In the genomic region with DNA sequence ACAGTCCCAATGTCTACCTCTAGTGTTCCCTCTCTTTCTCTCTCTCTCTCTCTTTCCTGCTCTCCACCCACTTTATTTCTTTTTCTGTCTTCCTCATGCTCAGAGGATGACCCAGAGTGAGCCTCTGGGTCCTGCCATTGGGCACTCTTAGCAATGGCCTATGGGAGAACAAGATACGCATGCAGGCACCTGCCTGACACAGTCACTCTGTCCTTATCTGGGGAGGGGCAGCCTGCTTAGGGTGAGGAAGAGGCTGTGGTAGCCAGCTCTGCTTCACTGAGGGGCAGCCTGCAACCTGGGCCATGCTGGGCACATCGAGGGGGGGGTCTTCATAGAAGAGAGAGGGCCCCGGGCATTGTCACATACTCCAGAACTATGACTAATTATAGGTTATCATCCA, we compare ENCODE assay signal across 22 mouse cellular contexts. TPM values are rescaled to one million over a fixed set of nuclear protein-coding genes. Genes with fewer than 3 reads are reported as not detected.
DNase-seq lines count a peak whose midpoint lies in the region; ATAC-seq and TF ChIP-seq lines count a peak whose summit lies in the region.
"Had no signal": no experiment of that assay in that cellular context is flagged by ENCODE, and none has a peak within 500 bp of the region (broad histone marks: within the 10 kb centered on the region; RNA-seq: fewer than 3 reads in every experiment).

No protein-coding gene starts in this region.

- 75% methylated on average over 3 of the region's 3 CpGs for WGBS in heart, embryonic 12.5 days
- 79% methylated on average over 3 of the region's 3 CpGs for WGBS in lung, embryonic 16.5 days
- WGBS in intestine, embryonic 16.5 days = 74% methylated on average over 3 of the region's 3 CpGs
- WGBS in small intestine, adult 2 months = 71% methylated on average over 3 of the region's 3 CpGs

- TF ChIP-seq POLR2A in small intestine, adult 2 months (IDR thresholded peaks at IDR 0.05; ENCODE audit: low read depth, low read length) = no peak

- no peak for DNase-seq in heart, adult 9 months (ENCODE audit: low spot score in 2 of 2)
- DNase-seq in lung, postnatal 36 days = no peak
- no peak for DNase-seq in adrenal gland, postnatal 14 days
- no peak for DNase-seq in frontal cortex, adult 2 months (ENCODE audit: extremely low spot score in 1 of 2, low spot score in 1 of 2)
- DNase-seq: B cell, adult 2 months; cerebellum, adult 8-10 months; thymus, postnatal 14 days had no signal

- H3K9ac ChIP-seq in heart, embryonic 12.5 days = 0 out of 2 replicates have a peak overlapping the region, but pooled peaks have one; percentile 56
- H3K9ac ChIP-seq in lung, embryonic 16.5 days (ENCODE audit: low read length) = no peak overlapping the region
- H3K9ac ChIP-seq in intestine, embryonic 16.5 days (ENCODE audit: low read depth, low read length) = peak overlapping the region; percentile 58; the same call in 1 of the 2 replicates
- H3K9ac ChIP-seq: lung, embryonic 14.5 days; neural tube, embryonic 12.5 days had no signal

- no peak overlapping the region for H3K4me3 ChIP-seq in heart, embryonic 12.5 days
- no peak overlapping the region for H3K4me3 ChIP-seq in lung, embryonic 16.5 days (ENCODE audit: low read length)
- H3K4me3 ChIP-seq in intestine, embryonic 16.5 days (ENCODE audit: low read length) = no peak overlapping the region
- H3K4me3 ChIP-seq in small intestine, adult 2 months (ENCODE audit: low read depth, low read length) = no peak overlapping the region
- H3K4me3 ChIP-seq: embryonic facial prominence, embryonic 13.5 days; hindbrain, embryonic 10.5 days; limb, embryonic 10.5 days; megakaryocyte, embryonic 14.5 days; neural tube, embryonic 12.5 days had no signal

- H3K27me3 ChIP-seq in heart, embryonic 12.5 days (replicated peaks) = no peaks in the 10 kb centered on the region
- H3K27me3 ChIP-seq in lung, embryonic 16.5 days (ENCODE audit: control insufficient read depth, insufficient read depth, low read depth, low read length) = no peaks in the 10 kb centered on the region
- no peaks in the 10 kb centered on the region for H3K27me3 ChIP-seq in intestine, embryonic 16.5 days (replicated peaks; ENCODE audit: control insufficient read depth, insufficient read depth, low read length)
- H3K27me3 ChIP-seq in small intestine, adult 2 months (ENCODE audit: control insufficient read depth, insufficient read depth, low read length) = no peaks in the 10 kb centered on the region
- H3K27me3 ChIP-seq: embryonic facial prominence, embryonic 13.5 days; neural tube, embryonic 12.5 days; Patski had no signal

- TF ChIP-seq CTCF in small intestine, adult 2 months (IDR thresholded peaks at IDR 0.05; ENCODE audit: extremely low read depth, insufficient read length, insufficient replicate concordance, low read depth, low read length) = no peak

- peaks cover 10% of the 10 kb centered on the region; the same call in 1 of the 2 replicates for H3K9me3 ChIP-seq in heart, embryonic 12.5 days (replicated peaks)
- peaks cover 7% of the 10 kb centered on the region; the same call in 1 of the 2 replicates for H3K9me3 ChIP-seq in lung, embryonic 16.5 days (ENCODE audit: control insufficient read depth, low read length)
- H3K9me3 ChIP-seq in intestine, embryonic 16.5 days (ENCODE audit: control insufficient read depth, low read length) = no peaks in the 10 kb centered on the region
- H3K9me3 ChIP-seq: embryonic facial prominence, embryonic 13.5 days; limb, embryonic 10.5 days; neural tube, embryonic 12.5 days had no signal

- H3K36me3 ChIP-seq in heart, embryonic 12.5 days = peaks cover 19% of the 10 kb centered on the region
- no peaks in the 10 kb centered on the region for H3K36me3 ChIP-seq in lung, embryonic 16.5 days (ENCODE audit: control insufficient read depth, insufficient read depth, low read length)
- 0 out of 2 replicates have a peak, but pooled peaks cover 3% of the 10 kb centered on the region for H3K36me3 ChIP-seq in intestine, embryonic 16.5 days (ENCODE audit: control insufficient read depth, insufficient read depth, low read length)
- peaks cover 3% of the 10 kb centered on the region; the same call in 1 of the 2 replicates for H3K36me3 ChIP-seq in small intestine, adult 2 months (ENCODE audit: control insufficient read depth, insufficient read depth, low read length)
- H3K36me3 ChIP-seq: embryonic facial prominence, embryonic 13.5 days; hindbrain, embryonic 10.5 days; limb, embryonic 10.5 days; neural tube, embryonic 12.5 days had no signal

- H3K27ac ChIP-seq in heart, embryonic 12.5 days (ENCODE audit: poor library complexity, severe bottlenecking) = peak overlapping the region; percentile 69
- peak overlapping the region; percentile 25; the same call in 1 of the 2 replicates for H3K27ac ChIP-seq in lung, embryonic 16.5 days (ENCODE audit: low read length)
- peak overlapping the region; percentile 97 for H3K27ac ChIP-seq in intestine, embryonic 16.5 days (ENCODE audit: low read length)
- H3K27ac ChIP-seq in small intestine, adult 2 months (ENCODE audit: insufficient read depth, low read depth, low read length) = peak overlapping the region; percentile 24
- H3K27ac ChIP-seq: limb, embryonic 10.5 days; neural tube, embryonic 12.5 days had no signal

- ATAC-seq in heart, embryonic 12.5 days (ENCODE audit: insufficient number of reproducible peaks, low FRiP score) = no peak
- no peak for ATAC-seq in lung, embryonic 16.5 days (ENCODE audit: low read depth)
- peak; percentile 27 for ATAC-seq in intestine, embryonic 16.5 days
- ATAC-seq: activated CD4-positive, CD25-positive, alpha-beta regulatory T cell, adult 4 months; Patski had no signal

- no peak overlapping the region for H3K4me2 ChIP-seq in heart, embryonic 12.5 days
- H3K4me2 ChIP-seq in lung, embryonic 16.5 days (ENCODE audit: low read depth, low read length) = no peak overlapping the region
- H3K4me2 ChIP-seq in intestine, embryonic 16.5 days (ENCODE audit: low read depth, low read length) = peak overlapping the region; percentile 18; the same call in 1 of the 2 replicates
- H3K4me2 ChIP-seq: embryonic facial prominence, embryonic 13.5 days; lung, embryonic 14.5 days; neural tube, embryonic 12.5 days had no signal

- peaks cover 41% of the 10 kb centered on the region for H3K4me1 ChIP-seq in heart, embryonic 12.5 days (replicated peaks)
- peaks cover 20% of the 10 kb centered on the region for H3K4me1 ChIP-seq in lung, embryonic 16.5 days (replicated peaks; ENCODE audit: control insufficient read depth, insufficient read depth, low read length)
- H3K4me1 ChIP-seq in intestine, embryonic 16.5 days (ENCODE audit: control insufficient read depth, insufficient read depth, low read length) = peaks cover 29% of the 10 kb centered on the region
- H3K4me1 ChIP-seq in small intestine, adult 2 months (ENCODE audit: control insufficient read depth, insufficient read depth, insufficient read length, low read length) = peaks cover 17% of the 10 kb centered on the region
- H3K4me1 ChIP-seq: neural tube, embryonic 12.5 days had no signal

RNA-seq across cellular contexts. Expression of a gene that starts 12.8 kb away (rescaled TPM):
- polyA plus RNA-seq in heart, embryonic 12.5 days (2016; fragmentation: Nextera tagmentation; extraction: Ambion mirVana) = 22.7 and 24.5 TPM in 2 replicates
- polyA plus RNA-seq in lung, embryonic 16.5 days (2015; fragmentation: Nextera tagmentation; extraction: Ambion mirVana) = 13.1 and 13.7 TPM in 2 replicates
- 30.7 and 37.8 TPM in 2 replicates for polyA plus RNA-seq in intestine, embryonic 16.5 days (2015; fragmentation: Nextera tagmentation; extraction: Ambion mirVana)
- polyA plus RNA-seq in small intestine, adult 2 months (2012; rRNA removed) = 27.5 and 60.3 TPM in 2 replicates
- 18.9 and 22.3 TPM in 2 replicates for total RNA-seq in adrenal gland, postnatal 14 days (2021)
- 9.5 and 9.9 TPM in 2 replicates for polyA plus RNA-seq in frontal cortex, adult 2 months (2012; rRNA removed)

RNA-seq across cellular contexts. Expression of a gene that starts 23.0 kb away (rescaled TPM):
- not detected in 2 replicates for polyA plus RNA-seq in heart, embryonic 12.5 days (2016; fragmentation: Nextera tagmentation; extraction: Ambion mirVana)
- 22.5 and 26.8 TPM in 2 replicates for polyA plus RNA-seq in lung, embryonic 16.5 days (2015; fragmentation: Nextera tagmentation; extraction: Ambion mirVana)
- polyA plus RNA-seq in intestine, embryonic 16.5 days (2015; fragmentation: Nextera tagmentation; extraction: Ambion mirVana) = 0.28 and 0.68 TPM in 2 replicates
- polyA plus RNA-seq in small intestine, adult 2 months (2012; rRNA removed) = 12.3 and 443 TPM in 2 replicates
- total RNA-seq in adrenal gland, postnatal 14 days (2021) = not detected in 2 replicates
- polyA plus RNA-seq in frontal cortex, adult 2 months (2012; rRNA removed) = not detected in 2 replicates
- total RNA-seq: adrenal gland, postnatal 36 days; gastrocnemius, postnatal 25 days; monocyte, adult 5-6 weeks had no signal
- polyA plus RNA-seq: activated CD4-positive, CD25-positive, alpha-beta regulatory T cell, adult 4 months; embryonic facial prominence, embryonic 13.5 days; hindbrain, embryonic 10.5 days; limb, embryonic 10.5 days; neural tube, embryonic 12.5 days; Patski had no signal

RNA-seq across cellular contexts. Expression of a gene that starts 55.1 kb away (rescaled TPM):
- 0.56 TPM in 1 of 2 replicates, not detected in the other for polyA plus RNA-seq in heart, embryonic 12.5 days (2016; fragmentation: Nextera tagmentation; extraction: Ambion mirVana)
- 0.69 and 0.88 TPM in 2 replicates for polyA plus RNA-seq in lung, embryonic 16.5 days (2015; fragmentation: Nextera tagmentation; extraction: Ambion mirVana)
- 0.69 and 1.8 TPM in 2 replicates for polyA plus RNA-seq in intestine, embryonic 16.5 days (2015; fragmentation: Nextera tagmentation; extraction: Ambion mirVana)
- polyA plus RNA-seq in small intestine, adult 2 months (2012; rRNA removed) = 0.89 and 1.4 TPM in 2 replicates
- total RNA-seq in adrenal gland, postnatal 14 days (2021) = 4.5 and 4.8 TPM in 2 replicates
- polyA plus RNA-seq in frontal cortex, adult 2 months (2012; rRNA removed) = 1.0 TPM in 1 of 2 replicates, not detected in the other
- total RNA-seq: monocyte, adult 5-6 weeks had no signal
- polyA plus RNA-seq: activated CD4-positive, CD25-positive, alpha-beta regulatory T cell, adult 4 months; lung, embryonic 14.5 days had no signal

RNA-seq across cellular contexts. Expression of a gene that starts 55.4 kb away (rescaled TPM):
- polyA plus RNA-seq in heart, embryonic 12.5 days (2016; fragmentation: Nextera tagmentation; extraction: Ambion mirVana) = 0.15 and 0.19 TPM in 2 replicates
- 0.26 and 0.41 TPM in 2 replicates for polyA plus RNA-seq in lung, embryonic 16.5 days (2015; fragmentation: Nextera tagmentation; extraction: Ambion mirVana)
- polyA plus RNA-seq in intestine, embryonic 16.5 days (2015; fragmentation: Nextera tagmentation; extraction: Ambion mirVana) = 0.16 and 0.26 TPM in 2 replicates
- 0.20 and 0.39 TPM in 2 replicates for polyA plus RNA-seq in small intestine, adult 2 months (2012; rRNA removed)
- total RNA-seq in adrenal gland, postnatal 14 days (2021) = 0.90 and 1.4 TPM in 2 replicates
- 4.3 and 6.6 TPM in 2 replicates for polyA plus RNA-seq in frontal cortex, adult 2 months (2012; rRNA removed)
- total RNA-seq: monocyte, adult 5-6 weeks had no signal
- polyA plus RNA-seq: activated CD4-positive, CD25-positive, alpha-beta regulatory T cell, adult 4 months had no signal

Comparison
In these comparisons a context has a peak if more than half of its experiments do, and no peak if none do; other contexts are left out.
1. H3K27ac ChIP-seq: peak in every context shown above with its lines; median percentile 97 in intestine, embryonic 16.5 days; 69 in heart, embryonic 12.5 days; 25 in lung, embryonic 16.5 days; 24 in small intestine, adult 2 months.